Mouse (Mus musculus) megakaryocyte, adult 5-6 weeks (primary cell): ENCODE measurements around the gene Olfr2. TPM values are rescaled to one million over a fixed set of nuclear protein-coding genes. Genes with fewer than 3 reads are reported as not detected.
"Not testable (repeated sequence)": the region's sequence is repeated elsewhere in the genome, so short reads cannot be mapped to it uniquely, and the experiment has no call there.

Experiments
- ATAC-seq: 2 replicates; pipeline ENCODE4 v1.8.0; 2016; ENCODE audit warnings: mild to moderate bottlenecking, inconsistent platforms; ENCODE audit not compliant: poor library complexity, severe bottlenecking
- total RNA-seq, 2 experiments: library from RNA; stranded (forward) in 1 of 2; stranded (reverse) in 1 of 2; fragments of 153-499, 151-499 nt in 1 of 2; fragments of 221-1000, 200-1000 nt in 1 of 2; gene quantifications; 2 replicates each; pipeline versions ENCODE4 v1.2.3 to v1.2.4; 2015 to 2017

The Olfr2 gene
- total RNA-seq (2015) (not detected in 2 replicates), total RNA-seq (2017) (under 0.01 TPM in 1 of 2 replicates, not detected in the other)

GRCm38 (mm10) chr7:107005972-107006371, at the start of gene Olfr2:
Gene Olfr2, minus strand, starts transcription at chr7:107006072.
- ATAC-seq = no peak

GRCm38 (mm10) chr7:107047578-107047977, 41.7 kb upstream of the Olfr2 start:
- peak; percentile 23 for ATAC-seq

GRCm38 (mm10) chr7:107045833-107046232, 40.0 kb upstream of the Olfr2 start:
- ATAC-seq = peak; percentile 61

- ATAC-seq = peak; percentile 77
These were observed 38.5 kb upstream of the Olfr2 start for GRCm38 (mm10) chr7:107044407-107044806.

GRCm38 (mm10) chr7:107043136-107043535, 37.3 kb upstream of the Olfr2 start:
- no peak for ATAC-seq

- ATAC-seq = no peak
These were observed 34.2 kb upstream of the Olfr2 start for GRCm38 (mm10) chr7:107039934-107040563.

GRCm38 (mm10) chr7:107030874-107031273, 25.0 kb upstream of the Olfr2 start, which contains the start of gene Olfr713:
Gene Olfr713, plus strand, starts transcription at chr7:107031174.
- ATAC-seq = no peak

- ATAC-seq = no peak
These were observed 1.7 kb downstream of the Olfr2 start for GRCm38 (mm10) chr7:107004169-107004568.

GRCm38 (mm10) chr7:107000798-107001197, 5.1 kb downstream of the Olfr2 start:
- peak; percentile 88 for ATAC-seq

GRCm38 (mm10) chr7:106985236-106985635, 20.6 kb downstream of the Olfr2 start:
- no peak for ATAC-seq

GRCm38 (mm10) chr7:106975353-106975752, 30.5 kb downstream of the Olfr2 start, which contains the start of gene Olfr711:
Gene Olfr711, minus strand, starts transcription at chr7:106975453.
- no peak for ATAC-seq

GRCm38 (mm10) chr7:106967503-106967902, 38.4 kb downstream of the Olfr2 start:
- ATAC-seq = not testable (repeated sequence)

GRCm38 (mm10) chr7:106963837-106964236, 42.0 kb downstream of the Olfr2 start, which contains the start of gene Olfr6:
Gene Olfr6, minus strand, starts transcription at chr7:106963937.
- ATAC-seq = no peak

GRCm38 (mm10) chr7:106948212-106948611, 57.7 kb downstream of the Olfr2 start, which contains the start of gene Olfr710:
Gene Olfr710, minus strand, starts transcription at chr7:106948312.
- ATAC-seq = no peak

Other genes with a start within 250 kb of the Olfr2 start
- not detected in 2 replicates for gene Olfr699, start 212.9 kb downstream of the Olfr2 start, total RNA-seq (2015)
- not detected in 2 replicates for gene Olfr699, start 212.9 kb downstream of the Olfr2 start, total RNA-seq (2017)
- not detected in 2 replicates for gene Olfr700, start 197.2 kb downstream of the Olfr2 start, total RNA-seq (2015)
- gene Olfr700, start 197.2 kb downstream of the Olfr2 start, total RNA-seq (2017) = 0.73 TPM in 1 of 2 replicates, not detected in the other
- not detected in 2 replicates for gene Olfr701, start 191.9 kb downstream of the Olfr2 start, total RNA-seq (2015)
- gene Olfr701, start 191.9 kb downstream of the Olfr2 start, total RNA-seq (2017) = not detected in 2 replicates
- gene Olfr702, start 172.2 kb downstream of the Olfr2 start, total RNA-seq (2015) = not detected in 2 replicates
- not detected in 2 replicates for gene Olfr702, start 172.2 kb downstream of the Olfr2 start, total RNA-seq (2017)
- not detected in 2 replicates for gene Olfr703, start 162.7 kb downstream of the Olfr2 start, total RNA-seq (2015)
- gene Olfr703, start 162.7 kb downstream of the Olfr2 start, total RNA-seq (2017) = not detected in 2 replicates
- gene Olfr704, start 142.9 kb downstream of the Olfr2 start, total RNA-seq (2015) = not detected in 2 replicates
- gene Olfr704, start 142.9 kb downstream of the Olfr2 start, total RNA-seq (2017) = not detected in 2 replicates
- gene Olfr705, start 129.2 kb downstream of the Olfr2 start, total RNA-seq (2015) = not detected in 2 replicates
- gene Olfr705, start 129.2 kb downstream of the Olfr2 start, total RNA-seq (2017) = not detected in 2 replicates
- not detected in 2 replicates for gene Olfr706, start 117.9 kb downstream of the Olfr2 start, total RNA-seq (2015)
- gene Olfr706, start 117.9 kb downstream of the Olfr2 start, total RNA-seq (2017) = not detected in 2 replicates
- not detected in 2 replicates for gene Olfr707, start 104.8 kb downstream of the Olfr2 start, total RNA-seq (2015)
- not detected in 2 replicates for gene Olfr707, start 104.8 kb downstream of the Olfr2 start, total RNA-seq (2017)
- gene Olfr1532-ps1, start 98.1 kb downstream of the Olfr2 start, total RNA-seq (2015) = not detected in 2 replicates
- not detected in 2 replicates for gene Olfr1532-ps1, start 98.1 kb downstream of the Olfr2 start, total RNA-seq (2017)
- not detected in 2 replicates for gene Olfr709-ps1, start 73.9 kb downstream of the Olfr2 start, total RNA-seq (2015)
- gene Olfr709-ps1, start 73.9 kb downstream of the Olfr2 start, total RNA-seq (2017) = not detected in 2 replicates
- not detected in 2 replicates for gene Olfr710, start 57.8 kb downstream of the Olfr2 start, total RNA-seq (2015)
- not detected in 2 replicates for gene Olfr710, start 57.8 kb downstream of the Olfr2 start, total RNA-seq (2017)
- not detected in 2 replicates for gene Olfr6, start 42.1 kb downstream of the Olfr2 start, total RNA-seq (2015)
- gene Olfr6, start 42.1 kb downstream of the Olfr2 start, total RNA-seq (2017) = not detected in 2 replicates
- not detected in 2 replicates for gene Olfr711, start 30.6 kb downstream of the Olfr2 start, total RNA-seq (2015)
- gene Olfr711, start 30.6 kb downstream of the Olfr2 start, total RNA-seq (2017) = not detected in 2 replicates
- not detected in 2 replicates for gene Olfr713, start 25.1 kb upstream of the Olfr2 start, total RNA-seq (2015)
- gene Olfr713, start 25.1 kb upstream of the Olfr2 start, total RNA-seq (2017) = not detected in 2 replicates
- not detected in 2 replicates for gene Olfr714, start 64.9 kb upstream of the Olfr2 start, total RNA-seq (2015)
- not detected in 2 replicates for gene Olfr714, start 64.9 kb upstream of the Olfr2 start, total RNA-seq (2017)
- not detected in 2 replicates for gene Olfr17, start 87.1 kb upstream of the Olfr2 start, total RNA-seq (2015)
- not detected in 2 replicates for gene Olfr17, start 87.1 kb upstream of the Olfr2 start, total RNA-seq (2017)
- gene Olfr715b, start 104.3 kb upstream of the Olfr2 start, total RNA-seq (2015) = not detected in 2 replicates
- not detected in 2 replicates for gene Olfr715b, start 104.3 kb upstream of the Olfr2 start, total RNA-seq (2017)
- not detected in 2 replicates for gene Olfr715, start 125.0 kb upstream of the Olfr2 start, total RNA-seq (2015)
- not detected in 2 replicates for gene Olfr715, start 125.0 kb upstream of the Olfr2 start, total RNA-seq (2017)
- not detected in 2 replicates for gene Olfr716, start 132.3 kb upstream of the Olfr2 start, total RNA-seq (2015)
- gene Olfr716, start 132.3 kb upstream of the Olfr2 start, total RNA-seq (2017) = 0.07 TPM in 1 of 2 replicates, not detected in the other
- not detected in 2 replicates for gene Nlrp14, start 160.9 kb upstream of the Olfr2 start, total RNA-seq (2015)
- not detected in 2 replicates for gene Nlrp14, start 160.9 kb upstream of the Olfr2 start, total RNA-seq (2017)
- gene Rbmxl2, start 203.4 kb upstream of the Olfr2 start, total RNA-seq (2015) = not detected in 2 replicates
- gene Rbmxl2, start 203.4 kb upstream of the Olfr2 start, total RNA-seq (2017) = not detected in 2 replicates